Mouse (Mus musculus) C2C12 (cell line): ENCODE results near the gene Epn2.

Experiments used
- CEBPB ChIP-seq: IDR thresholded peaks from one replicate; pipeline ENCODE4 v1.6.1; 2011; ENCODE audit warnings: low read depth, mild to moderate bottlenecking, control low read depth, moderate library complexity
- CTCF ChIP-seq: IDR thresholded peaks from one replicate; pipeline ENCODE4 v1.5.1; 2011; ENCODE audit not compliant: control insufficient read depth, insufficient read depth, insufficient read length
- MAX ChIP-seq: IDR thresholded peaks from one replicate; pipeline ENCODE4 v1.6.1; 2011; ENCODE audit warnings: mild to moderate bottlenecking, control low read depth
- MYOG ChIP-seq: IDR thresholded peaks from one replicate; pipeline ENCODE4 v1.6.1; 2011; ENCODE audit not compliant: control insufficient read depth, insufficient read length; ENCODE audit errors: extremely low read depth
- USF1 ChIP-seq: IDR thresholded peaks from one replicate; pipeline ENCODE4 v1.6.1; 2011; ENCODE audit warnings: low read depth, mild to moderate bottlenecking, control low read depth, moderate library complexity

GRCm38 (mm10) chr11:61617293-61617975 is 37.9 kb upstream of the Epn2 start:
- TF ChIP-seq USF1 (no peak), CTCF (no peak), MAX (no peak), MYOG (no peak), CEBPB (no peak)
